Mouse (Mus musculus): ENCODE results near the gene Nudt3.

DNA sequence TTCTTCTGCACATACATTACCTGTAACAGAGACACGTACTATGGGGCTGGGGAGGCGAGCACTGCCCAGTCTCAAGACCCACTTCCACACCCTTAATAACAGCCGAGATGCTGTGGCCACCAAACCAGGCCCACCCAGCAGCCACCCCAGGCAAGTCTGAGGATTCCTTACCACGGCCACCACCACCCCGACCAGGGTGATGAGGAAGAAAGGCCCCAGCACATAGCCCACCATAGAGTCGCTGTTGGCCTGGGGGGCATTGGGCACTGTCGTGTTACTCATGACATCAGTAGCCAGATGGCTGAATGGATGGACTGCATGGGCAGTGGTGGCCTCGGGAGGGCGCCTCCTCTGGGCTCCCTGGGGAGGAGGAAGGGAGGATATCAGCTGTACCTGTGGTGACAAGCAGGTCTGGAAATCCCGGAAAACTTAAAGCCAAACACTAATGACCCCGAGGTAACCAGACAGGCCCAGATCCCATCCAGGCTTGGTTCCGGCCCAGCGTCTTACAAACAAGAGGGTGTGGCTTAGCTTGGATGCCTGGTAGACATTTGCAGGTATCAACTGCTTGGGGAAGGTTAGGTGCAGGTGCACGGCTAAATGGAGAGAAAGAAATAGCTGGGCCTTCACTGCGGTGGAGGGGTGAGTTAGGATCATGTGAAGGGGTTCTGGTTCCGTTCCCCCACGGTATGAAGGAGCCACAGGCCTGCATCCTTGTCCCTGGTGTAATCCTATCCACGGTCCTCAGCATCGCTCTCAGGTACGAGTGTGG lies 58.7 kb downstream of the Nudt3 start:
- no peak for TF ChIP-seq POLR2A (IDR thresholded peaks at IDR 0.05; ENCODE audit: borderline replicate concordance, low read depth, low read length)
- 0 out of 2 replicates have a peak, but pooled peaks have one; percentile 4 for TF ChIP-seq CTCF (IDR thresholded peaks at IDR 0.05; ENCODE audit: low read depth, low read length)

Data from bone marrow macrophage, adult 2 months (primary cell).